Mouse (Mus musculus) C2C12 (cell line): ENCODE data around the gene Asxl1. TPM values are rescaled to one million over a fixed set of nuclear protein-coding genes. Genes with fewer than 3 reads are reported as not detected.

ENCODE experiments used
- H3K27me3 ChIP-seq: one replicate; pipeline ENCODE4 v1.6.1; 2011; ENCODE audit not compliant: control insufficient read depth, insufficient read depth, insufficient read length
- H3K36me3 ChIP-seq: one replicate; pipeline ENCODE4 v1.6.1; 2011; ENCODE audit not compliant: control insufficient read depth, insufficient read depth
- H3K4me3 ChIP-seq: one replicate; pipeline ENCODE4 v1.5.1; 2011; ENCODE audit warnings: mild to moderate bottlenecking, control low read depth; ENCODE audit not compliant: poor library complexity, insufficient read depth, severe bottlenecking
- H3K79me2 ChIP-seq: one replicate; pipeline ENCODE4 v1.6.1; 2011; ENCODE audit not compliant: control insufficient read depth, insufficient read depth
- H3K79me3 ChIP-seq: one replicate; pipeline ENCODE4 v1.6.1; 2011; ENCODE audit warnings: low read depth, control low read depth
- H3ac ChIP-seq: one replicate; pipeline ENCODE3; 2011; ENCODE audit warnings: low read depth; ENCODE audit not compliant: control insufficient read depth, insufficient read length
- CEBPB ChIP-seq: IDR thresholded peaks from one replicate; pipeline ENCODE4 v1.6.1; 2011; ENCODE audit warnings: low read depth, mild to moderate bottlenecking, control low read depth, moderate library complexity
- CTCF ChIP-seq: IDR thresholded peaks from one replicate; pipeline ENCODE4 v1.5.1; 2011; ENCODE audit not compliant: control insufficient read depth, insufficient read depth, insufficient read length
- FOSL1 ChIP-seq: IDR thresholded peaks from one replicate; pipeline ENCODE4 v1.8.0; 2011; ENCODE audit warnings: mild to moderate bottlenecking, low read length; ENCODE audit not compliant: poor library complexity, insufficient read depth, severe bottlenecking
- MAX ChIP-seq: IDR thresholded peaks from one replicate; pipeline ENCODE4 v1.6.1; 2011; ENCODE audit warnings: mild to moderate bottlenecking, control low read depth
- MYOD1 ChIP-seq: IDR thresholded peaks from one replicate; pipeline ENCODE4 v1.6.1; 2011; ENCODE audit warnings: low read depth; ENCODE audit not compliant: control insufficient read depth, insufficient read length
- MYOG ChIP-seq: IDR thresholded peaks from one replicate; pipeline ENCODE4 v1.6.1; 2011; ENCODE audit not compliant: control insufficient read depth, insufficient read length; ENCODE audit errors: extremely low read depth
- USF1 ChIP-seq: IDR thresholded peaks from one replicate; pipeline ENCODE4 v1.6.1; 2011; ENCODE audit warnings: low read depth, mild to moderate bottlenecking, control low read depth, moderate library complexity
- polyA plus RNA-seq: library from polyadenylated mRNA; unstranded; fragments of >200 nt; fragmentation: generic; extraction: Trizol; gene quantifications from one replicate; pipeline ENCODE4 v1.2.1, GENCODE M21; 2012; ENCODE audit warnings: missing spikeins

The Asxl1 gene
- polyA plus RNA-seq, 1 experiment = 15.2 TPM

GRCm38 (mm10) chr2:153336117-153336516 is 9.5 kb upstream of the Asxl1 start:
- H3K79me2 ChIP-seq = no peaks in the 10 kb centered on the region
- peaks cover 17% of the 10 kb centered on the region for H3K36me3 ChIP-seq
- H3K4me3 ChIP-seq = no peak overlapping the region
- H3K27me3 ChIP-seq = no peaks in the 10 kb centered on the region
- H3ac ChIP-seq = no peak overlapping the region
- H3K79me3 ChIP-seq = no peaks in the 10 kb centered on the region
- TF ChIP-seq FOSL1 (no peak), MYOD1 (peak; percentile 95), CEBPB (no peak)

GRCm38 (mm10) chr2:153338361-153339350 is 7.0 kb upstream of the Asxl1 start:
- H3K79me3 ChIP-seq = no peaks in the 10 kb centered on the region
- no peak overlapping the region for H3ac ChIP-seq
- H3K4me3 ChIP-seq = no peak overlapping the region
- no peaks in the 10 kb centered on the region for H3K36me3 ChIP-seq
- no peaks in the 10 kb centered on the region for H3K79me2 ChIP-seq
- H3K27me3 ChIP-seq = no peaks in the 10 kb centered on the region
- TF ChIP-seq CEBPB = peak; percentile 81
- TF ChIP-seq FOSL1 = no peak
- TF ChIP-seq MYOD1 = peak; percentile 30

- Histone ChIP-seq H3K36me3 (no peaks in the 10 kb centered on the region), H3K79me2 (peaks cover 16% of the 10 kb centered on the region), H3ac (no peak overlapping the region), H3K27me3 (no peaks in the 10 kb centered on the region), H3K79me3 (peaks cover 7% of the 10 kb centered on the region), H3K4me3 (no peak overlapping the region)
- TF ChIP-seq CTCF (no peak), FOSL1 (no peak), CEBPB (no peak), MYOG (no peak), USF1 (no peak), MAX (no peak), MYOD1 (no peak)
These were observed 3.5 kb upstream of the Asxl1 start for GRCm38 (mm10) chr2:153342166-153342565.

GRCm38 (mm10) chr2:153342602-153343001 is 3.0 kb upstream of the Asxl1 start:
- H3ac ChIP-seq = no peak overlapping the region
- H3K27me3 ChIP-seq = no peaks in the 10 kb centered on the region
- TF ChIP-seq FOSL1 = no peak
- TF ChIP-seq MYOD1 = no peak
- no peaks in the 10 kb centered on the region for H3K36me3 ChIP-seq
- H3K4me3 ChIP-seq = no peak overlapping the region
- peaks cover 12% of the 10 kb centered on the region for H3K79me3 ChIP-seq
- peaks cover 20% of the 10 kb centered on the region for H3K79me2 ChIP-seq

- Histone ChIP-seq H3K79me2 (peaks cover 26% of the 10 kb centered on the region), H3K36me3 (no peaks in the 10 kb centered on the region), H3K4me3 (no peak overlapping the region), H3K79me3 (peaks cover 18% of the 10 kb centered on the region), H3K27me3 (no peaks in the 10 kb centered on the region), H3ac (no peak overlapping the region)
- TF ChIP-seq MYOG = no peak
- TF ChIP-seq MYOD1 = no peak
- no peak for TF ChIP-seq CEBPB
- no peak for TF ChIP-seq MAX
- no peak for TF ChIP-seq USF1
- TF ChIP-seq FOSL1 = no peak
- TF ChIP-seq CTCF = no peak
These were observed 2.4 kb upstream of the Asxl1 start for GRCm38 (mm10) chr2:153343191-153343590.

- H3K79me2 ChIP-seq = peaks cover 45% of the 10 kb centered on the region
- H3K4me3 ChIP-seq = peak overlapping the region; percentile 83
- H3ac ChIP-seq = peak overlapping the region; percentile 74
- no peaks in the 10 kb centered on the region for H3K27me3 ChIP-seq
- TF ChIP-seq MAX (no peak), MYOD1 (no peak), USF1 (no peak), FOSL1 (no peak)
- H3K36me3 ChIP-seq = no peaks in the 10 kb centered on the region
- peaks cover 36% of the 10 kb centered on the region for H3K79me3 ChIP-seq
These were observed 567 bp upstream of the Asxl1 start for GRCm38 (mm10) chr2:153345071-153345453.
